Mouse (Mus musculus): Measurements from ENCODE around the gene Hip1. TPM values are rescaled to one million over a fixed set of nuclear protein-coding genes. Genes with fewer than 3 reads are reported as not detected.

Gene Hip1
- polyA plus RNA-seq, 2 experiments: 45.9 to 47.0 TPM

- DNase-seq (ENCODE audit: low spot score) (no peak), ATAC-seq (ENCODE audit: low FRiP score, low read depth) (no peak)
- no peak overlapping the region for H3K27ac ChIP-seq (replicated peaks; ENCODE audit: low read depth, low read length)
- H3K27me3 ChIP-seq (ENCODE audit: control insufficient read depth, insufficient read depth, low read length): no peaks in the 10 kb centered on the region
- H3K36me3 ChIP-seq (ENCODE audit: control insufficient read depth, insufficient read depth, low read length): peaks cover 80% of the 10 kb centered on the region
- no peak overlapping the region for H3K4me2 ChIP-seq (replicated peaks; ENCODE audit: low read depth, low read length, severe bottlenecking)
- H3K9ac ChIP-seq (ENCODE audit: low read depth, low read length, severe bottlenecking): no peak overlapping the region
- WGBS: 97% methylated on average over 4 of the region's 4 CpGs
- H3K4me1 ChIP-seq (ENCODE audit: control insufficient read depth, insufficient read depth, low read length): no peaks in the 10 kb centered on the region
- no peaks in the 10 kb centered on the region for H3K9me3 ChIP-seq (ENCODE audit: control insufficient read depth, low read length)
- no peak overlapping the region for H3K4me3 ChIP-seq (replicated peaks; ENCODE audit: low read length)
- TF ChIP-seq POLR2A (IDR thresholded peaks at IDR 0.05; ENCODE audit: borderline replicate concordance, extremely low read depth, insufficient read depth, insufficient read length): no peak
These were observed 111.1 kb downstream of the Hip1 start for GRCm38 (mm10) chr5:135433861-135434260.

GRCm38 (mm10) chr5:135431111-135431510 lies 113.8 kb downstream of the Hip1 start:
- 94% methylated on average over 6 of the region's 6 CpGs for WGBS
- TF ChIP-seq POLR2A (IDR thresholded peaks at IDR 0.05; ENCODE audit: borderline replicate concordance, extremely low read depth, insufficient read depth, insufficient read length): no peak
- Histone ChIP-seq H3K27me3 (ENCODE audit: control insufficient read depth, insufficient read depth, low read length) (no peaks in the 10 kb centered on the region), H3K9me3 (ENCODE audit: control insufficient read depth, low read length) (no peaks in the 10 kb centered on the region), H3K4me1 (ENCODE audit: control insufficient read depth, insufficient read depth, low read length) (no peaks in the 10 kb centered on the region), H3K4me3 (replicated peaks; ENCODE audit: low read length) (no peak overlapping the region), H3K4me2 (replicated peaks; ENCODE audit: low read depth, low read length, severe bottlenecking) (no peak overlapping the region), H3K9ac (ENCODE audit: low read depth, low read length, severe bottlenecking) (no peak overlapping the region), H3K27ac (replicated peaks; ENCODE audit: low read depth, low read length) (no peak overlapping the region), H3K36me3 (ENCODE audit: control insufficient read depth, insufficient read depth, low read length) (peaks cover 84% of the 10 kb centered on the region)
- DNase-seq (ENCODE audit: low spot score): no peak
- ATAC-seq (ENCODE audit: low FRiP score, low read depth): no peak

GRCm38 (mm10) chr5:135428786-135429185 lies 116.1 kb downstream of the Hip1 start:
- Histone ChIP-seq H3K9ac (ENCODE audit: low read depth, low read length, severe bottlenecking) (no peak overlapping the region), H3K4me3 (replicated peaks; ENCODE audit: low read length) (no peak overlapping the region), H3K4me2 (replicated peaks; ENCODE audit: low read depth, low read length, severe bottlenecking) (no peak overlapping the region), H3K9me3 (ENCODE audit: control insufficient read depth, low read length) (no peaks in the 10 kb centered on the region), H3K36me3 (ENCODE audit: control insufficient read depth, insufficient read depth, low read length) (peaks cover 87% of the 10 kb centered on the region), H3K4me1 (ENCODE audit: control insufficient read depth, insufficient read depth, low read length) (no peaks in the 10 kb centered on the region), H3K27ac (replicated peaks; ENCODE audit: low read depth, low read length) (no peak overlapping the region), H3K27me3 (ENCODE audit: control insufficient read depth, insufficient read depth, low read length) (no peaks in the 10 kb centered on the region)
- DNase-seq (ENCODE audit: low spot score) (no peak), ATAC-seq (ENCODE audit: low FRiP score, low read depth) (no peak)
- 72% methylated on average over 5 of the region's 5 CpGs for WGBS
- TF ChIP-seq POLR2A (IDR thresholded peaks at IDR 0.05; ENCODE audit: borderline replicate concordance, extremely low read depth, insufficient read depth, insufficient read length): no peak

GRCm38 (mm10) chr5:135410266-135410665 lies 134.7 kb downstream of the Hip1 start:
- TF ChIP-seq POLR2A (IDR thresholded peaks at IDR 0.05; ENCODE audit: borderline replicate concordance, extremely low read depth, insufficient read depth, insufficient read length): no peak
- Histone ChIP-seq H3K4me3 (replicated peaks; ENCODE audit: low read length) (no peak overlapping the region), H3K9ac (ENCODE audit: low read depth, low read length, severe bottlenecking) (no peak overlapping the region), H3K4me2 (replicated peaks; ENCODE audit: low read depth, low read length, severe bottlenecking) (no peak overlapping the region), H3K36me3 (ENCODE audit: control insufficient read depth, insufficient read depth, low read length) (peaks cover 45% of the 10 kb centered on the region), H3K27me3 (ENCODE audit: control insufficient read depth, insufficient read depth, low read length) (no peaks in the 10 kb centered on the region), H3K4me1 (ENCODE audit: control insufficient read depth, insufficient read depth, low read length) (no peaks in the 10 kb centered on the region), H3K9me3 (ENCODE audit: control insufficient read depth, low read length) (no peaks in the 10 kb centered on the region), H3K27ac (replicated peaks; ENCODE audit: low read depth, low read length) (no peak overlapping the region)
- DNase-seq (ENCODE audit: low spot score) (no peak), ATAC-seq (ENCODE audit: low FRiP score, low read depth) (no peak)
- WGBS: 91% methylated on average over 9 of the region's 9 CpGs

- WGBS: 80% methylated on average over 4 of the region's 4 CpGs
- H3K27me3 ChIP-seq (ENCODE audit: control insufficient read depth, insufficient read depth, low read length): no peaks in the 10 kb centered on the region
- DNase-seq (ENCODE audit: low spot score): no peak
These were observed 136.8 kb downstream of the Hip1 start for GRCm38 (mm10) chr5:135408114-135408513.

GRCm38 (mm10) chr5:135405437-135405836 lies 139.5 kb downstream of the Hip1 start:
- no peak overlapping the region for H3K27ac ChIP-seq (replicated peaks; ENCODE audit: low read depth, low read length)
- H3K9ac ChIP-seq (ENCODE audit: low read depth, low read length, severe bottlenecking): no peak overlapping the region
- ATAC-seq (ENCODE audit: low FRiP score, low read depth) (no peak), DNase-seq (ENCODE audit: low spot score) (no peak)
- no peak overlapping the region for H3K4me2 ChIP-seq (replicated peaks; ENCODE audit: low read depth, low read length, severe bottlenecking)
- H3K36me3 ChIP-seq (ENCODE audit: control insufficient read depth, insufficient read depth, low read length): peaks cover 18% of the 10 kb centered on the region
- 85% methylated on average over 9 of the region's 9 CpGs for WGBS
- H3K4me1 ChIP-seq (ENCODE audit: control insufficient read depth, insufficient read depth, low read length): no peaks in the 10 kb centered on the region
- H3K9me3 ChIP-seq (ENCODE audit: control insufficient read depth, low read length): no peaks in the 10 kb centered on the region
- H3K27me3 ChIP-seq (ENCODE audit: control insufficient read depth, insufficient read depth, low read length): no peaks in the 10 kb centered on the region
- no peak for TF ChIP-seq POLR2A (IDR thresholded peaks at IDR 0.05; ENCODE audit: borderline replicate concordance, extremely low read depth, insufficient read depth, insufficient read length)
- H3K4me3 ChIP-seq (replicated peaks; ENCODE audit: low read length): no peak overlapping the region

More at GRCm38 (mm10) chr5:135408114-135408513, 136.8 kb downstream of the Hip1 start:
- ATAC-seq (ENCODE audit: low FRiP score, low read depth): no peak
- no peaks in the 10 kb centered on the region for H3K9me3 ChIP-seq (ENCODE audit: control insufficient read depth, low read length)
- no peak overlapping the region for H3K4me3 ChIP-seq (replicated peaks; ENCODE audit: low read length)
- no peak overlapping the region for H3K4me2 ChIP-seq (replicated peaks; ENCODE audit: low read depth, low read length, severe bottlenecking)
- H3K4me1 ChIP-seq (ENCODE audit: control insufficient read depth, insufficient read depth, low read length): no peaks in the 10 kb centered on the region
- no peak overlapping the region for H3K27ac ChIP-seq (replicated peaks; ENCODE audit: low read depth, low read length)
- no peak overlapping the region for H3K9ac ChIP-seq (ENCODE audit: low read depth, low read length, severe bottlenecking)
- peaks cover 32% of the 10 kb centered on the region for H3K36me3 ChIP-seq (ENCODE audit: control insufficient read depth, insufficient read depth, low read length)
- TF ChIP-seq POLR2A (IDR thresholded peaks at IDR 0.05; ENCODE audit: borderline replicate concordance, extremely low read depth, insufficient read depth, insufficient read length): no peak

All from limb, embryonic 14.5 days (tissue).